Comparison of ENCODE assay signal across 31 mouse cellular contexts in the genomic region with DNA sequence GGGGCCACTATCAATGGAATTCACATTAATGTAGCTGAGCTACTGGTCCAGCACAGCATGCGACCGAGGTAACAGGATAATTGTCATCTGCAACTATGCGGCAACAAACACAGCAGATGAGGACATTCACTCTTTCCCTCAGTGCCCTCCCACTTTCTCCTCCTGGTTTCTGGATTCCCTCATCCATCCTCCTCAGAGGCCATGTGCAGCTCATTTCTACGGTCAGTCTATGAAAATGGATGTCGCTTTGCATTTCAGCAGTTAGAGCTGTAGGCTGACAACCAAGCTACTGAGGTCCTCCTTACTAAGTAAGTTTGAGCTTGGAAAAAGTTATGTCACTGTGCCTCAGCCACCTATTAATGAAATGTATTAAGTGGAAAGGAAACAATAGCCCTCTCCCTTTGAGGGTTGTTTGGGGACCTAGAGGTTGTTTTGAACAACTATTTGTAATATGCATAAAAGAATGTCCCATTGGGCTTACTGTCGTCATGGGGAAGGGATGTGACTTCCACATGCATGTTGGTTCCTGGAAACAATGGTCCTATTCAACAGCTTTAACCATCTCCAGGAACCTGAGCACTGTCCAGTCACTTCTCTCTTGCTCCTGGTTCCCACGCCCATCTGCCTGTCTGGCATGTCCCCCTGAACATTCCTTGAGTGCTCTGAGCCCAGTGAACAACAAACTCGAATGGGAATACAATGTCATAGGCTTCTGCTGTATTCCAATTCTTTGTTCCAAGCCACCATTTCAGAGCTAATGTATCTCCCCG.
A peak's percentile ranks its signal among the peaks of the same experiment; 100 is the strongest.
DNase-seq lines count a peak whose midpoint lies in the region; ATAC-seq and TF ChIP-seq lines count a peak whose summit lies in the region.
"Had no signal": no experiment of that assay in that cellular context is flagged by ENCODE, and none has a peak within 500 bp of the region (broad histone marks: within the 10 kb centered on the region; RNA-seq: fewer than 3 reads in every experiment).

No protein-coding gene starts in this region.

- no peak for ATAC-seq in hindbrain, embryonic 11.5 days (ENCODE audit: low FRiP score)
- no peak for ATAC-seq in megakaryocyte, adult 5-6 weeks (ENCODE audit: poor library complexity, severe bottlenecking)
- no peak for ATAC-seq in neural tube, embryonic 15.5 days (ENCODE audit: low FRiP score)
- ATAC-seq: forebrain, postnatal 0 days; inflammation-experienced regulatory T-cells, adult 6 months; midbrain, embryonic 15.5 days had no signal

- no peak overlapping the region for H3K4me2 ChIP-seq in hindbrain, embryonic 11.5 days (replicated peaks; ENCODE audit: low read depth, low read length)
- H3K4me2 ChIP-seq in neural tube, embryonic 15.5 days = no peak overlapping the region
- H3K4me2 ChIP-seq: forebrain, embryonic 12.5 days; heart, embryonic 11.5 days; midbrain, embryonic 15.5 days had no signal

- intact Hi-C loops in left cerebral cortex, postnatal 14 days (cut with DNase I) = no loop called here
- intact Hi-C loops in gastrocnemius, adult 2 months (cut with DNase I) = no loop called here

- H3K9me3 ChIP-seq in hindbrain, embryonic 10.5 days = no peaks in the 10 kb centered on the region
- no peaks in the 10 kb centered on the region for H3K9me3 ChIP-seq in hindbrain, embryonic 11.5 days (ENCODE audit: control insufficient read depth, low read length)
- H3K9me3 ChIP-seq in megakaryocyte, embryonic 14.5 days = peaks cover 7% of the 10 kb centered on the region; the same call in 1 of the 2 replicates
- H3K9me3 ChIP-seq in neural tube, embryonic 15.5 days (replicated peaks) = no peaks in the 10 kb centered on the region
- H3K9me3 ChIP-seq: forebrain, embryonic 12.5 days; midbrain, embryonic 15.5 days had no signal

- DNase-seq in hindbrain, embryonic 10.5 days (ENCODE audit: low spot score) = no peak
- DNase-seq in hindbrain, embryonic 11.5 days (ENCODE audit: low spot score) = no peak
- peak; percentile 45 for DNase-seq in brain, adult 2 months (ENCODE audit: low read depth, low spot score)
- no peak for DNase-seq in left cerebral cortex, postnatal 14 days (ENCODE audit: low spot score in 2 of 2)
- DNase-seq in gastrocnemius, adult 2 months = no peak
- DNase-seq: adrenal gland, postnatal 14 days; cerebellum, adult 11-12 months; forebrain, postnatal 0 days; gastrocnemius, postnatal 10 days; heart, adult 18-20 months; heart, postnatal 36 days; kidney, adult 11 months; kidney, postnatal 36 days; layer of hippocampus, postnatal 36 days; liver; lung, adult 2 months; lung, postnatal 10 days; right cerebral cortex, adult 18-20 months; right cerebral cortex, postnatal 4 days; thymus, adult 18-20 months; thymus, postnatal 25 days had no signal

- peak overlapping the region; percentile 35; the same call in 1 of the 2 replicates for H3K27ac ChIP-seq in hindbrain, embryonic 10.5 days
- no peak overlapping the region for H3K27ac ChIP-seq in hindbrain, embryonic 11.5 days (ENCODE audit: low read depth, low read length)
- H3K27ac ChIP-seq in neural tube, embryonic 15.5 days (replicated peaks) = 0 out of 2 replicates have a peak overlapping the region, but pooled peaks have one; percentile 18
- no peak overlapping the region for H3K27ac ChIP-seq in gastrocnemius, adult 2 months
- H3K27ac ChIP-seq: forebrain, embryonic 12.5 days; liver, embryonic 14.5 days; midbrain, embryonic 15.5 days; stomach, postnatal 0 days had no signal

- H3K36me3 ChIP-seq in hindbrain, embryonic 10.5 days = no peaks in the 10 kb centered on the region
- no peaks in the 10 kb centered on the region for H3K36me3 ChIP-seq in hindbrain, embryonic 11.5 days (ENCODE audit: control insufficient read depth, insufficient read depth, low read length)
- no peaks in the 10 kb centered on the region for H3K36me3 ChIP-seq in megakaryocyte, embryonic 14.5 days (replicated peaks; ENCODE audit: low read length)
- H3K36me3 ChIP-seq in neural tube, embryonic 15.5 days = no peaks in the 10 kb centered on the region
- H3K36me3 ChIP-seq: forebrain, embryonic 12.5 days; midbrain, embryonic 15.5 days had no signal

- WGBS in hindbrain, embryonic 10.5 days = 70% methylated on average over 9 of the region's 9 CpGs
- 60% methylated on average over 9 of the region's 9 CpGs for WGBS in hindbrain, embryonic 11.5 days
- 56% methylated on average over 9 of the region's 9 CpGs for WGBS in neural tube, embryonic 15.5 days

- TF ChIP-seq CTCF in gastrocnemius, adult 2 months (IDR thresholded peaks at IDR 0.05) = no peak

- H3K27me3 ChIP-seq in hindbrain, embryonic 10.5 days (ENCODE audit: insufficient read depth, poor library complexity, severe bottlenecking) = no peaks in the 10 kb centered on the region
- no peaks in the 10 kb centered on the region for H3K27me3 ChIP-seq in hindbrain, embryonic 11.5 days (ENCODE audit: control insufficient read depth, insufficient read depth, low read length)
- H3K27me3 ChIP-seq in megakaryocyte, embryonic 14.5 days (replicated peaks) = no peaks in the 10 kb centered on the region
- no peaks in the 10 kb centered on the region for H3K27me3 ChIP-seq in neural tube, embryonic 15.5 days (replicated peaks)
- H3K27me3 ChIP-seq: forebrain, embryonic 12.5 days; midbrain, embryonic 15.5 days had no signal

- H3K4me1 ChIP-seq in hindbrain, embryonic 10.5 days (replicated peaks) = peaks cover 30% of the 10 kb centered on the region
- H3K4me1 ChIP-seq in hindbrain, embryonic 11.5 days (replicated peaks; ENCODE audit: control insufficient read depth, insufficient read depth, low read length) = no peaks in the 10 kb centered on the region
- no peaks in the 10 kb centered on the region for H3K4me1 ChIP-seq in megakaryocyte, embryonic 14.5 days
- peaks cover 41% of the 10 kb centered on the region for H3K4me1 ChIP-seq in neural tube, embryonic 15.5 days

- H3K4me3 ChIP-seq in hindbrain, embryonic 10.5 days = no peak overlapping the region
- no peak overlapping the region for H3K4me3 ChIP-seq in hindbrain, embryonic 11.5 days (ENCODE audit: low read depth, low read length)
- H3K4me3 ChIP-seq in megakaryocyte, embryonic 14.5 days (replicated peaks) = peak overlapping the region; percentile 10
- H3K4me3 ChIP-seq in neural tube, embryonic 15.5 days (replicated peaks) = no peak overlapping the region
- H3K4me3 ChIP-seq in gastrocnemius, adult 2 months = no peak overlapping the region
- H3K4me3 ChIP-seq: erythroblast, embryonic 14.5 days; forebrain, embryonic 12.5 days; midbrain, embryonic 15.5 days had no signal

- no peak overlapping the region for H3K9ac ChIP-seq in hindbrain, embryonic 11.5 days (ENCODE audit: low read depth, low read length)
- no peak overlapping the region for H3K9ac ChIP-seq in neural tube, embryonic 15.5 days (replicated peaks)
- H3K9ac ChIP-seq: forebrain, embryonic 12.5 days; forebrain, postnatal 0 days; liver, embryonic 14.5 days; midbrain, embryonic 15.5 days had no signal

Comparison
In these comparisons a context has a peak if more than half of its experiments do, and no peak if none do; other contexts are left out.
1. H3K27ac ChIP-seq: peak in hindbrain, embryonic 10.5 days (single experiment) and neural tube, embryonic 15.5 days (single experiment); none in hindbrain, embryonic 11.5 days (single experiment) and gastrocnemius, adult 2 months (single experiment).